Mouse (Mus musculus) liver, adult 2 months (tissue): Measurements from ENCODE around the gene Slc4a11. TPM values are rescaled to one million over a fixed set of nuclear protein-coding genes. Genes with fewer than 3 reads are reported as not detected.

Experiments
- DNase-seq: peaks from one replicate; pipeline ENCODE4 v3.0.0-alpha.2; 2011; ENCODE audit warnings: low read depth, low spot score; ENCODE audit errors: extremely low read depth
- H3K27ac ChIP-seq: fragments of 200-500 bp; replicated peaks from 2 replicates; pipeline ENCODE4 v1.5.1; 2012; ENCODE audit warnings: low read depth, mild to moderate bottlenecking, control low read depth, inconsistent platforms, low read length; ENCODE audit not compliant: insufficient read depth
- H3K27me3 ChIP-seq: fragments of 200-500 bp; 2 replicates; pipeline ENCODE4 v1.6.1; 2012; ENCODE audit warnings: mild to moderate bottlenecking, moderate library complexity, low read length, inconsistent platforms; ENCODE audit not compliant: control insufficient read depth, insufficient read depth
- H3K36me3 ChIP-seq: fragments of 200-500 bp; 2 replicates; pipeline ENCODE4 v1.6.1; 2012; ENCODE audit warnings: low read length, inconsistent platforms; ENCODE audit not compliant: control insufficient read depth, insufficient read depth
- H3K4me1 ChIP-seq: fragments of 200-500 bp; 2 replicates; pipeline ENCODE4 v1.6.1; 2011; ENCODE audit warnings: low read length; ENCODE audit not compliant: control insufficient read depth, insufficient read depth
- H3K4me3 ChIP-seq: fragments of 200-500 bp; 2 replicates; pipeline ENCODE4 v1.5.1; 2011; ENCODE audit warnings: low read depth, mild to moderate bottlenecking, control low read depth, low read length, moderate library complexity; ENCODE audit not compliant: insufficient read depth
- H3K79me2 ChIP-seq: fragments of 200-500 bp; 2 replicates; pipeline ENCODE4 v1.6.1; 2012; ENCODE audit warnings: inconsistent platforms, mild to moderate bottlenecking, low read length, moderate library complexity; ENCODE audit not compliant: control insufficient read depth, insufficient read depth
- H3K9ac ChIP-seq: fragments of 200-500 bp; 2 replicates; pipeline ENCODE4 v1.6.1; 2012; ENCODE audit warnings: low read depth, mild to moderate bottlenecking, control low read depth, inconsistent platforms, low read length
- CTCF ChIP-seq: fragments of 200-500 bp; IDR thresholded peaks from 2 replicates; pipeline ENCODE4 v1.5.1; 2011; ENCODE audit warnings: low read depth, low read length, control low read depth
- POLR2A ChIP-seq: fragments of 200-500 bp; IDR thresholded peaks from 2 replicates; pipeline ENCODE4 v1.6.1; 2011; ENCODE audit warnings: low read length, control low read depth; ENCODE audit not compliant: insufficient read depth; ENCODE audit errors: extremely low read depth
- WGBS: fragments of 180-500 bp; shearing (Covaris S2); methylation state at CpG from one replicate; pipeline ENCODE4 v1.1.7; 2018; 5-methylcytosine and 5-hydroxymethylcytosine counted together
- polyA plus RNA-seq: library from polyadenylated mRNA; depleted of rRNA; stranded (reverse); fragments of >200 nt; gene quantifications from 2 replicates; pipeline ENCODE4 v1.2.3, GENCODE M21; 2012; rRNA removed
- total RNA-seq: library from RNA; depleted of rRNA; stranded (reverse); fragments of >200 nt; gene quantifications from 2 replicates; pipeline ENCODE4 v1.2.3, GENCODE M21; 2014; rRNA removed

Slc4a11 gene
- total RNA-seq (not detected in 2 replicates), polyA plus RNA-seq (0.34 and 0.36 TPM in 2 replicates)

DNA sequence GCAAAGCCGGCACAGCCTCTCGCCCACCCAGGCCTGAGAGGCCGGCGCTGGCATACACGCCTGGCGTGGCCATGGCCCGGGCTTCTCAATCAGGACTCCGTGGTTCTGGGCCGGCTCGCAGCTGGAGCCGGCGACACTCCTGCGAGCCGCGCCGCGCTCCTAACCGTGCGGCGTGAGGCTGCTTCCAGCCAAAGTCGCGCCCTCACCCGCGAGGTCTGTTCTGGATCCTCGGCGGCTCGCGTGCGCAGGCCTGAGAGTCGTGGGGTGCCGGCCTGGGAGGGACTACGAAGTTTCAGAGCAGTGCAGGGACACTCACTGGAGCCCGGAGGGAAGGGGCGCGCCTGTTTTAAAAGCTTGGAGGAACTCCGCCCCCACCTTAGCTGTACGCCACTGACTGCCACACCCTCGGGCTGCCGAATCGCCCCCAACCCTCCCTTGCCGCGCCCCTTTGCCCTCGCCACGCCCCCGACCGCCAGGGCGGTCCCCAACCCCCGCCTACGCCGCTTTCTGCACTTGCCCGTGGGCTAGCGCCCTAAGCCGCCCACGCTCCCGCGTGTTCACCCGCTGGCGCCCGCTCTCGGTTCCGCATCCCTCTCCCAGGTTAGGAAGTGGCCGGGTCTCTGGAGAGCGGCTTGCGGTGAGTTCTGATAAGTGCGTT lies at the start of gene Slc4a11:
TSS of gene Slc4a11 (minus strand) at position 367 of the 658 bp plus-strand sequence.
- Histone ChIP-seq H3K36me3 (no peaks in the 10 kb centered on the region), H3K79me2 (no peaks in the 10 kb centered on the region), H3K9ac (no peak within 1 kb of the TSS), H3K4me3 (peak within 1 kb of the TSS; percentile 50; the same call in 1 of the 2 replicates), H3K4me1 (peaks cover 5% of the 10 kb centered on the region; the same call in 1 of the 2 replicates), H3K27me3 (peaks cover 19% of the 10 kb centered on the region), H3K27ac (no peak within 1 kb of the TSS)
- no peak for DNase-seq
- no peak for TF ChIP-seq CTCF
- no peak for TF ChIP-seq POLR2A
- WGBS: 1% methylated on average over 60 of the region's 65 CpGs

DNA sequence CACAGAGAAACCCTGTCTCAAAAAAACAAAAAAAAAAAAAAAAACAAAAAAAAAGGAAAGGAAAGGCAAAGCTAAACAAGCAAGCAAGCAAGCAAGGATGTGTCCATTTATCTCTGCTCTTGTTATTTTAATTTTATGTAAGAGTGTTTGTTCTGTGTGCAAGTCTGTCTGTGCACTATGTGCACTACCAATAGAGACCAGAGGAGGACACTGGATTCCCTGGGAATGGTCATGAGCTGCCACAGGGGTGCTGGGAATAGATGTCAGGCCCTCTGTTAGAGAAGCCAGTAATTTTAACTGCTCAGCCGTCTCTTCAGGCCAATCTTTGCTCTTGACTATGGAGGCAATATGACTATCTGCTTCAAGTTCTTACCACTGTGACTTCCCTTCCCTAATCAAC lies 46.3 kb upstream of the Slc4a11 start:
- no peaks in the 10 kb centered on the region for H3K4me1 ChIP-seq
- WGBS: 97% methylated on average over 1 of the region's 1 CpGs
- H3K27me3 ChIP-seq: no peaks in the 10 kb centered on the region
- TF ChIP-seq CTCF (no peak), POLR2A (no peak)
- H3K27ac ChIP-seq: no peak overlapping the region
- DNase-seq: no peak
- peaks cover 66% of the 10 kb centered on the region for H3K36me3 ChIP-seq
- no peak overlapping the region for H3K9ac ChIP-seq
- no peaks in the 10 kb centered on the region for H3K79me2 ChIP-seq
- H3K4me3 ChIP-seq: no peak overlapping the region

DNA sequence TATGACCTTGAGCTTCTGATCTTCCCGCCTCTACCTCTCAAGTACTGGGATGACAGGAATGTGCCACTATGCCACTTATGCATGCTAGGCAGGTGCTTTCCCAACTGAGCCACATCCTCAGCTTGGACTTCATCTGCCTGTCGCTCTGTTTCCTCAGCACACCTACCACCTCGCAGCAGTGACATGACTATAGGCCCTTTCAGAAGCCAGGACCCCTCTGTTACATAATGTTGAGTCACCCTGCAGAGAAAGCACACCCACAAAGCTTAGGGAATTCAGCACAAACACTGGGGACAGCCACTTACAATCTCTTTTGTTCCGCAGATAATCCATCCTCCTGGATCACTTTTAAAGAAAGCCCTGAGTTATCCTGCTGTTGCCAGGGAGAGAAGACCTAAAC lies 42.8 kb upstream of the Slc4a11 start:
- no peaks in the 10 kb centered on the region for H3K27me3 ChIP-seq
- H3K36me3 ChIP-seq: peaks cover 47% of the 10 kb centered on the region
- H3K4me1 ChIP-seq: no peaks in the 10 kb centered on the region
- no peak overlapping the region for H3K9ac ChIP-seq
- DNase-seq: no peak
- H3K79me2 ChIP-seq: no peaks in the 10 kb centered on the region
- TF ChIP-seq POLR2A (no peak), CTCF (no peak)
- H3K4me3 ChIP-seq: no peak overlapping the region
- peak overlapping the region; percentile 10; the same call in 1 of the 2 replicates for H3K27ac ChIP-seq
- 88% methylated on average over 4 of the region's 4 CpGs for WGBS

DNA sequence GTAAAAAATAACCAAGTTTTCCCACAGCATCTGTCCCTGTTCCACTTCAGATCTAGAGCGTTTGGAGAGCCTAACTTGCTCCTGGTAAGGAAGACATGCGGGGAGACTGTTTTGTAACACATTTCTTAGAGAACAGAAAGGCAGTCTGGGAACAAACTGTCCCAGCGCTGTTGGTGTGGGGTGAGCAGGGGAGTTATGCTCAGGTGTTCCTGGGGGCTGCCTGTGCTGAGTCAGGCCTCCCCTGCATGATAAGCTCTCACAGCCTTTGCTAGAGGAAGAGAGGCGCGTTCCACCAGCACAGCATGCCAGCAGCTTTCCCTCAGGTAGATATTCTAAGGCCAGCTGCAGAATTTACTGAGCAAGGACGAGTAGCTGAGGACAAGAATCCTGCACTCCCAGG lies 40.7 kb upstream of the Slc4a11 start:
- WGBS: 89% methylated on average over 6 of the region's 6 CpGs
- H3K27ac ChIP-seq: no peak overlapping the region
- no peaks in the 10 kb centered on the region for H3K79me2 ChIP-seq
- H3K36me3 ChIP-seq: peaks cover 50% of the 10 kb centered on the region
- no peak overlapping the region for H3K4me3 ChIP-seq
- TF ChIP-seq POLR2A: no peak
- TF ChIP-seq CTCF: no peak
- H3K9ac ChIP-seq: no peak overlapping the region
- H3K27me3 ChIP-seq: no peaks in the 10 kb centered on the region
- H3K4me1 ChIP-seq: no peaks in the 10 kb centered on the region
- DNase-seq: no peak

DNA sequence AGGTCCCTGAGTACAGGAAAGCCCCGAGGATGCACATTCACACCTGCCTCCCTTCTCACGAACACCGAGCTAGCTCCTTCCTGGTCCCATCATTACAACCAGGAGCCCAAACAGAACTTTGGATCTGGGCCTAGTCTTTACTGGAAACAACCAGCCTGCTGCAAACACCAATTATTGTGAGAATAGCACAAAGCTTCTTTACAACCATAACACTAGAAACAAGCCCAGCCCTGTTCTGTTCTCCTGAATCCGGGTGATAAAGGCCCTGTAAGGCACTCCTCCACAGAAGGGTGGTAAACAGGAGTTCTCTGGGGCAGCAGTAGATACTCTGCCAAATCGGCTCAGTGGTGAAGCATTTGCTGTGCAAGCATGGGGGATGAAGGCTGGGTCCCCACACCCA lies 38.0 kb upstream of the Slc4a11 start:
- H3K36me3 ChIP-seq: peaks cover 54% of the 10 kb centered on the region
- H3K4me3 ChIP-seq: no peak overlapping the region
- H3K79me2 ChIP-seq: no peaks in the 10 kb centered on the region
- no peaks in the 10 kb centered on the region for H3K27me3 ChIP-seq
- H3K9ac ChIP-seq: no peak overlapping the region
- no peaks in the 10 kb centered on the region for H3K4me1 ChIP-seq
- TF ChIP-seq CTCF (no peak), POLR2A (no peak)
- H3K27ac ChIP-seq: no peak overlapping the region
- 83% methylated on average over 5 of the region's 5 CpGs for WGBS
- DNase-seq: no peak

DNA sequence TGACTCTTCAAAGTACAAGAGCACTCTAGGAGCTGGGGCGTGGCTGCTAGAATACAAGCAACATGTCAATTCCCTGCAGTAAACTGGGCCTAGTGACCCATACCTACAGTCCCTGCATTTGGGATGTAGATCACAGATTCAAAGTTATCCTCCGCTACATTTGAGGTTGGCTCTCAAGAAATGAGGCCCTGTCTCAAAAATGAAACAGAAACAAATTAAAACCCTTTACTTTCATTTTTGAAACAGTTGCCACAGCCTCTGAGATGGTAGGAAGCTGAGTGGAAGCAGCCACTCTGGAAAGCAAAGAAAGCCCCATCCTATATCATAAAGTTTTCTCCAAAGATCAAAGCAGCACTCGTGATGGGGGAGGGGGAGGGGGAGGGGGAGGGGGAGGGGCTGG lies 36.1 kb upstream of the Slc4a11 start:
- Histone ChIP-seq H3K9ac (no peak overlapping the region), H3K4me1 (no peaks in the 10 kb centered on the region), H3K4me3 (no peak overlapping the region), H3K27ac (no peak overlapping the region), H3K79me2 (no peaks in the 10 kb centered on the region), H3K27me3 (no peaks in the 10 kb centered on the region), H3K36me3 (peaks cover 53% of the 10 kb centered on the region)
- WGBS: 89% methylated on average over 3 of the region's 3 CpGs
- DNase-seq: no peak
- no peak for TF ChIP-seq POLR2A
- TF ChIP-seq CTCF: no peak
